Mouse (Mus musculus): Measurements from ENCODE around the gene Tusc2.
"Not testable (repeated sequence)": the region's sequence is repeated elsewhere in the genome, so short reads cannot be mapped to it uniquely, and the experiment has no call there.

Tusc2 gene

GRCm38 (mm10) chr9:107569270-107569669 lies 6.2 kb downstream of the Tusc2 start:
- DNase-seq, result peak in 1 of 2 experiments; percentile 52

- no peak for DNase-seq
These were observed 7.0 kb downstream of the Tusc2 start for GRCm38 (mm10) chr9:107570016-107570415.

GRCm38 (mm10) chr9:107570845-107571244 lies 7.8 kb downstream of the Tusc2 start:
- DNase-seq, result no peak

GRCm38 (mm10) chr9:107571534-107572326 lies 8.7 kb downstream of the Tusc2 start:
- DNase-seq, result peak in 1 of 2 experiments; percentile 59

- DNase-seq, result no peak
These were observed 9.2 kb downstream of the Tusc2 start for GRCm38 (mm10) chr9:107572327-107572662.

GRCm38 (mm10) chr9:107573774-107574173 lies 10.7 kb downstream of the Tusc2 start:
- not testable (repeated sequence) for DNase-seq

- DNase-seq, result peak in 1 of 2 experiments; percentile 60
These were observed 12.7 kb downstream of the Tusc2 start for GRCm38 (mm10) chr9:107575579-107576356.

- DNase-seq, result peak; percentile 90 to 93
These were observed 13.5 kb downstream of the Tusc2 start, which contains the start of gene Hyal1 for GRCm38 (mm10) chr9:107576357-107577107. TSS of gene Hyal1 (plus strand) at chr9:107576927.

- DNase-seq, result no peak
These were observed 14.8 kb downstream of the Tusc2 start for GRCm38 (mm10) chr9:107577871-107578270.

GRCm38 (mm10) chr9:107578587-107578986 lies 15.5 kb downstream of the Tusc2 start, which contains the start of gene Naa80:
TSS of gene Naa80 (plus strand) at chr9:107578887.
- no peak for DNase-seq

- no peak for DNase-seq
These were observed 16.2 kb downstream of the Tusc2 start for GRCm38 (mm10) chr9:107579023-107579900.

GRCm38 (mm10) chr9:107580501-107581317 lies 17.7 kb downstream of the Tusc2 start, which contains the start of gene Hyal3:
TSS of gene Hyal3 (plus strand) at chr9:107580818.
- DNase-seq, result peak; percentile 95 to 97

- no peak for DNase-seq
These were observed 18.5 kb downstream of the Tusc2 start for GRCm38 (mm10) chr9:107581584-107581983.

GRCm38 (mm10) chr9:107582509-107583062 lies 19.5 kb downstream of the Tusc2 start:
- DNase-seq, result peak in 1 of 2 experiments; percentile 51

GRCm38 (mm10) chr9:107583174-107583573 lies 20.1 kb downstream of the Tusc2 start:
- DNase-seq, result no peak

- no peak for DNase-seq
These were observed 23.4 kb downstream of the Tusc2 start for GRCm38 (mm10) chr9:107586504-107586903.

GRCm38 (mm10) chr9:107586974-107587832 lies 24.1 kb downstream of the Tusc2 start, which contains the start of gene Ifrd2:
TSS of gene Ifrd2 (plus strand) at chr9:107587642.
- DNase-seq, result peak; percentile 98 to 100

- peak in 1 of 2 experiments; percentile 79 for DNase-seq
These were observed 25.0 kb downstream of the Tusc2 start for GRCm38 (mm10) chr9:107587833-107588639.

Measured in kidney, postnatal 36 days (tissue).